Mouse (Mus musculus) layer of hippocampus, adult 9-11 months (tissue): ENCODE results near the gene Dnajb2.

Source experiments
- DNase-seq: peaks from one replicate; pipeline ENCODE4 v3.0.0; 2022

The Dnajb2 gene

DNA sequence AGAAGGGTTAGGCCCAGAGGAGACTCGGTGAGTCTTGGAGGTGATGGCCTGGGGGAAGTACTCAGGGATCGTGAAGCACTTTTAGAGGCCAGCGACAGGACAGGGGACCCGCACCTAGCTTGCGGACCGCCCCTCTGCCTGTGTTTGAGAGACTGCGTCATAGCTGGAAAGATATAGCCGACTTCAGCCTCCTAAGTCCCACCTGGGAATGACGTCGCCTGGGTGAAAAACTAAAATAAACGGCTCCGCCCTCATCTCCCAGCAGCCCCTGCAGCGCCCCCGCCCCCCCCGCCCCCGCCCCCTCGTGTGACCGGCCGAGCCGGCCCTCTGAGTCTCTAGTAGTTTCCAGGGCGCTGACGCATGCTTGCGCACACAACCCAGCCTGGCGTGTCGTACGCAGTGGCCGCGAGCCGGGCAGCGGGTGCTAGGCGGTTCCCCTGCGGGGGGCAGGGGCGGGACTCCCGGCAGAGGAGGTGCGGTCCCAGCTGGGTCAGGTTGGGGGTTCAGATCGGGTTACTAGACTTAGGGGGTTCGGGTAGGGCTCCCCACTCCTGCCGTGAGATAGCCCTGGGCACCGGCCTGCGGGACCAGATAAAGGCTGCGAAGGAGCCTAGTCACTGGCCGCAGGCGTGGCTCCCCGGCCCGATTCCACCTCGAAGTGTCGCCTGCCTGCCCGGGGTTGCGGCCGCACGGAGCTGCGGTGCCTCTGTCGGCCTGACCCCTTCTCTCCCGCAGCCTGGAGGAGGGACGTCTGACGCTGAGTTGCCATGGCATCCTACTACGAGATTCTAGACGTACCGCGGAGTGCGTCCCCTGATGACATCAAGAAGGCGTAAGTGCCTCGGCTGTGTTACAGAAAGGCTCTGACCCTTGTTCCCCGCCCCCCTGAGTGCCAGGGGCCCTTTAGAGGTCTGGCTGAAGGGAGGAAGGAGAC is at the start of gene Dnajb2:
TSS of gene Dnajb2 (plus strand) at position 290 of the 934 bp plus-strand sequence.
- DNase-seq = peak; percentile 91

DNA sequence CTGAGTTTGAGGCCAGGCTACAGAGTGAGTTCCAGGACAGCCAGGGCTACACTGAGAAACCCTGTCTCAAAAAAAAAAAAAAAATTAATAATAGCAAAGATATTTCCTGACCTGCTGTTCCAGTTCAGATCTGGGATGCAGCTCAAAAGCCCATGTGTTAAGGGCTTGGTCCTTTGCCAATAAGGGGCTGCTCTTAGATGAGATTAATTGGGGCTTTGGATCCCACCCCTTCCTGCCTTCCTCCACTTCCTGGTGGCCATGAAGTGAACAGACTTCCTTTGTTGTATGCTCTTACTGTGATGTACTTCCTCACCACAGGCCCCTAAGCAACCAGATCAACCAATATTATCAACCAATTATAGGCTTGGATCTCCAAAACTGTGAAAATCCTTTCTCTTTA is 49.1 kb upstream of the Dnajb2 start:
- no peak for DNase-seq

DNA sequence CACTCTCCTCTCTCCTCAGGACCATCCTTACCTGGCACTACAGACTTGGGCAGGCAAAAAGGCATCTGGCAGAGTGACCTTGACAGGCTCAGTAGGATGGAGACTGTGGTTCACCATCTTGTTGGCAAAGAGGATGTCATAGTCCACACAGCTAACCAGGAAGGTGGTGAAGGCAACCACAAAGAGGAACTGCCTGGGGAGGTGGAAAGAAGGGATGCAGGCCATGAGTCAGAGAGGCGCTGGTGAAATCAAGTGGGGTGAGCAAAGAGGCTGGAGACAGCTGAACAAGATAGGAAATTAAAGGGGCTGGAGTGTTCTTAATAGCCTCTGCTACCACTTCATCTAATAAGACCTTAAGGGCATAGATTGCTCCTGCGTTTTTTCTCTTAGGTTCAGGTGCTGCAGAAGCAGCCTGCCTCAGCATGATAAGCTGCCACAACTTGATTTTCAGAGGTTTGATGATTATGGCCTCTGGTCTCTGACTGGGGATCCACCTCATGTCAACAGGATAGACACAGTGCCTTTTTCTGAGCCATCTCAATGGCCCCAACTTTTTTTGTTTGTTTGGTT is 48.2 kb upstream of the Dnajb2 start:
- DNase-seq = no peak

DNA sequence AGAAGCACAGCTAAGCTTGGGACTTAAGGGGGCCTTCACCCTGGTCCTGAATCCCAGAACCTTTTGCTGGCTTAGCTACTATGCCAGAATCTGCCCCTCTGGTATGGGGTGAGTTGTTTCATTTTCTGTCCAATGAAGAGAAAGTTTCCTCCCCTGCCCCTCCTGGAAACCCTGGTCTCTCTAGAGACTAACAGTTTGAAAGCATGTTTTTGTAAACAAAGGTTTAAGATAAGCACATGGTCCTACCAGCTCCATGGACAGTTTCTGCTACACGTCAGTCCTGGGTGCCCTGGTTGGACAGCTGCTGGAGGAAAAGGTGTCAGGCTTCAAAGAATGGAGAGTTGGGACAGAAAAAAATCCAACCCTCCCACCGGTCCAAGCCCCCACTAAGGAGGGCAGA is 45.6 kb upstream of the Dnajb2 start:
- no peak for DNase-seq

DNA sequence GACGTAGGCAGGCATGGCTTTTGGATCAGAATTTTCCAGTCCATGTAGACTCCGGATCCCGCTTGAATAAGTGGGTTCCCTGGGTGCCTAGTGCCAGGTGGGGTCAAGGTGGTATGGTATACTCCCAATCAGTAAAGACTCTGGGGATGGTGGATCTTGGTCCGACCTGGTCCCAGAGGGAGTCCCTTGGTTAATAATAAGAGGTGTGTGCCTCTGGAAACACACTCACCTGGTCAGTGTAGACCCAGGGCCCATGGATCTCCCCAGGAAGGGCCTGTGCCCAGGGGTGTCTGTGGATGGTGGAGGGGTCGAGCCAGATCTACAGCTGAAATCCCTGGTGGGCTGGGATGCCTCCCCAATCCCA is 45.0 kb upstream of the Dnajb2 start:
- DNase-seq = no peak

DNA sequence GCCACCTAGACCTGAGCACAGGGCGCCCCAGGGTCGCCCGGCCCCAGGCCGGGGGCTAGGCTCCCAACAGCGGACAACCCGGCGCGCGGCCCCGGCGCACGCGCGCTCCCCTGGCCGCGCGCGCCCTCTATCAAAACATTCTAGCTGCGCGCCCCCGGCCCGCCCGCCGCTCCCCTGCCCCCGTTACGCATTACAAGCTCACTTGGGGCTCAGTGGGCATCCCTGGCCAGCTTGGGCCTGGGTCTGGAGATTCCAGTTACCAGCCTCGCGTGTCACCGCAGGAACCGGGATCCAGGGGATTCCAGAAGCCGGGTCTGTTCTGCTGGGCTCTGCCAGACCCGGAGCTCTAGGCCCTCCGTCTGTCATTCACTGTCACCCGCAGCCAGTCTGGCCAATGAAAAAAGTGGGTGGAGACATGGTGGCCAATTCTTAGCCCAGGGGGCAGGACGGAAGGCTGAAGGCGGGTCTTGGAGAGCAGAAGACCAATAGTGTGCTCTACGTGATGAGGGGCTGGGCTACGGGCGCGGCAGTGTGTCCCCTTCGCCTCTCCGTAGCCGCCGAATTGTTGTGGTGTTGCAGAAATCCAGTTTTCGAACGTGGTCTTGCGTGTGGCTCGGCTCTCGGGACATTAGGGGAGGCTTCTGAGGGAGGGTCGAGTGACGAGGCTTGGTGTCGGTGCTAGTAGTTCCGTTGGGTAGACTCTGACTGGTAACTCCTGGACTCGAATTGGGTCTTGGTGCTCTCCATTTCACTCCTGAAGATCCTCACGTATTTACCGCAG is 44.4 kb upstream of the Dnajb2 start, which contains the start of the genes Ankzf1 and Atg9a:
TSS of gene Ankzf1 (plus strand) at position 530 of the 781 bp plus-strand sequence.
TSS of gene Atg9a (minus strand) at position 575 of the 781 bp plus-strand sequence.
- DNase-seq = peak; percentile 99

DNA sequence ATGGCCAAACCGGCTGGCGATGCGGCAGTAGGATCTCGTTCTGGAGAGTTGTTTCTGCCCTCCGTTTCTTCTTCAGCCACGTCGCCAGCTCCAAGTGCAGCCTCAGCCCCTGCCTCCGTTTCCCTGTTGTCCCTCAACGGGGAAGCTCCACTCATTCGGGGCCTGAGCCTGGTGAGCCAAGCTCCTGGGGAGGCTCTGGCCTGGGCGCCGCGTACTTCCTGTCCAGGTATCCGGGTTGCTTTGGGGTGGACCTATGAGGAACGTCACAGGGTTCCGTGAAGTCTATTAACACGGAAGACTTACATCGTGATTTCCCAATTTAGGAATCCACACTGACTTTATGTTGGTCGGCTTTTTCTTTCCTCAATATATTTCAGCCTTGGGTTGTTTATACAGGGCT is 43.8 kb upstream of the Dnajb2 start:
- DNase-seq = peak; percentile 60

DNA sequence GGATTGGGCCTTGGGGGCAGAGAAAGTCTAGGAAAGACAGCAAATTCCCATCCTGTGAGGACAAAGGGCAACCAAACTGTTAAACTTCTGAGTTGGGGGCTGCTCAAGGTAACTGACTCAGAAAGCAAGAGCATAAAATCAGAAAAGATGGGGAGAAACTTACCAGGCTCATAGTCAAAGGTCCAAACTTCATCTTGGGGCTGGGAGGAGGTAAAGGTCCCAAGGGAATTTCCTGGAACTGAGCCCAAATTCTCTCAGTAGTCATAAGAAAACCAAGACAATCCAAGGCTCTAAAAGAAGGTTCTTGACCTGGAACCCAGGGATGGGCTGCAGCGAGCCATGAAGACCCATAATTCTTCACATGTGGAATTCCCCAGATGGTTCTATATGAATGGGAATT is 35.0 kb upstream of the Dnajb2 start:
- no peak for DNase-seq

DNA sequence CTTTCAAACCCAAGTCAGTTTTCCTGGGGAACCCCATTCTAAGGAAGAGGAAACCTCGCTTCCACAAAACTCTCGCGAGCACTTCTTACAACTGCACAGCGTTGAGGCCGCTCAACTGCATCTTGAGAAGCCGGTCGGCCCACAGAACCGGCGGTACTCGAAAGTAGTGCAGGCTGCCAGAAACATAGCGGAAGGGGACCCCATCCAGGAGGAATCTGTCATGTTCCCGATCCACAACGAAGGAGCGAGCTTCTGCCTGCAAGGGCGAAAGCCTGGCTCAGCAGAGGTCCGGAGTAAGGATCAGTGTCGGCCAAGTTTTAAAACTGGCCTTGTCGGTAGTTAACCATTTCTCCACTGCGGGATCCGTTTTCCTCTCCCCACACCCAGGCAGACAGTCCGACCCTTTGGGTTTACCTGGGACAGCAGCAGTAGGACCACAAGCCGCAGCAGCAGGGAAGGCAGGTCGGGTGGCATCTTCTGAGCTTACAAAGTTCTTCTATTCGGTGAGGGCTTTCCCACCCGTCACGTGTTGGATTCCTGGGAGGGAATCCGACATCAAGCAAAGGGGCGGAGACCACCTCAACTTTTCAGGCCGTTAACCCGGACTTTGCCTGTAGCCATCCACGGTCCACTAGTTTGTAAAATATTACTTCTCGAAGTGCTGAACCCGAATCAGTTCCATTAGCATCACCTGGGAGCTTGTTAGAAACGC is 27.1 kb upstream of the Dnajb2 start:
- no peak for DNase-seq

DNA sequence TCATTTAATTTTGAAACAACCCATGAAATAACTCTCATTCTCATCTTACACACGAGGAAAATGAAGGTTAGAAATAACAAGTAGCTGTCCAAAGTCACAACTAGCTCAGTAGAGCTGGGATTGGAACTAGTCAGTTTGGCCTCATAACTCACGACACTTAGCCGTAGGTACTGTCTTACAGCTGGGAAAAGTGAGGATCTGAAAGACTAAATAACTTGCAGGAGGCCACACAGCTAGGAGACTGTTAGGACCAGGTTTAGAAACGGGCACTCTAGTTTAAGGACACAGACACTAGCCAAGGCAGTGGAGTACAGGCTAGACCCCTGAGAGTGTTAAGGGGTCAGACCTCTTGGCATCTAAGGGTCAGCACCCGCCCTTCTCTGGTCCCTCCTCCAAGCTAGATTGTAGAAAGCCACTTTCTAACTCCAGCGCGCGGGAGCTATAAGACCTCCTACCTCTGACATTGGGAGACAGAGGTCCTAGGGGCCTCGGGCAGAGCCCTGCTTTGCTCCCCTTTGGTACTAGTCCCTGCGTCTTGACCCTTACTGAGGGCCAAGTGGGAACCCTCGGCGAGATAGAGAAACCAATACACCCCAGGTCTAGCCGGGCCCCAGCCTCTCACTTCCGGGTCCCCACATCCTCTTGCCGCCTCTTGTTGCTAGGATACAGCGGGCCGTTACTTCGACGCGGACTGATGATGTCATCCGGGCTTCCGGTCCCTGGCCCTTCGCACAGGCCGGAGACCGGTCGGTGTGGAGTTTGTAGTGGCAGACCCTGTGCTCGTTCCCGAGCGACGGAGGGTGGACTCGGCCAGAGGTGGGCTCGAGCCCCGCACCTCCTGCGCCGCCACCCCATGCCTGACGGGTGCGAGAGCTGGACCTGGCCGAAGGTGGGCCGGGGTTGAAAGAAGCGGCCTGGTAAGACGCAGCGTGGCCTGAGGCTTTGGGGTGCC is 25.8 kb upstream of the Dnajb2 start, which contains the start of the genes Glb1l and Stk16:
TSS of gene Glb1l (minus strand) at position 678 of the 952 bp plus-strand sequence.
TSS of gene Stk16 (plus strand) at position 703 of the 952 bp plus-strand sequence.
- peak; percentile 96 for DNase-seq

DNA sequence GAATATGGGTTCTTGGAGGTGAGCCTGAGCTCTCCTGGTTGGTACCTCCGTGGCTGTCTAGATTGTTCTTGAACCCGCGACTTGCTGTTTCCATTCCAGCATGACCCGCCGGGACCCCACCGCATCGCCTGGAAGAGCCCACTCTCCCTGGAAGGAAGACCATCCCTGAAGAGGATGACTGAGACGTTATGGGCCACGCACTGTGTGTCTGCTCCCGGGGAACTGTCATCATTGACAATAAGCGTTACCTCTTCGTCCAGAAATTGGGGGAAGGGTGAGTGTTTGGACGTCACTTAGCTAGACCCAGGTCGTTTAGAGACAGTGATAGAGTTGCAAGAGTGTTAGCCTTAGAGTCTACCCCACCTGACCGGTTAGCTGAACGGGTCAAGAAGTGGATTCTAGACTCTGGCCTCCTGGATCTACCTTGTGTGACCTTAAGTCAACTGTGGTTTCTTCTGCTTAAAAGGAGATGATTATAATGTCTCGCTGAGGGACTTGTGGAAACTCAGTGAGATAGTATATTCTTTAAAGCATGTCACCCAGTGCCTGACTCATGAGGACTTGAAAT is 25.0 kb upstream of the Dnajb2 start:
- DNase-seq = no peak

DNA sequence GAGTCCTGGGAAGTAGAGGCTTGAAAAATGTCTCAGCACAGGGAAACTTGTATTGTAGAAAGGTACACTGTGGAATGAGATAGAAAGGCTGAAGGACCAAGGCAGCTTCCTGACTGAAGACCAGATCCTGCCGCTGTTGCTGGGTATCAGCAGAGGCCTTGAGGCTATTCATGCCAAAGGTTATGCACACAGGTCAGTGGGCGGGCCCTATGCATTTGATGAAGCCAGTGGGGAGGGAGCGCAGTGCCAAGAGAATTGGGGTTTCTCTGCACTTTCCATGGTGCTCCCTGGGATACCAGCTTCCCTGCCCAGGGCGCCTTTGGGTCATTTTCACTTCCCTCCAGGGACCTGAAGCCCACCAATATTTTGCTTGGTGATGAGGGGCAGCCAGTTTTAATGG is 23.7 kb upstream of the Dnajb2 start:
- DNase-seq = no peak

DNA sequence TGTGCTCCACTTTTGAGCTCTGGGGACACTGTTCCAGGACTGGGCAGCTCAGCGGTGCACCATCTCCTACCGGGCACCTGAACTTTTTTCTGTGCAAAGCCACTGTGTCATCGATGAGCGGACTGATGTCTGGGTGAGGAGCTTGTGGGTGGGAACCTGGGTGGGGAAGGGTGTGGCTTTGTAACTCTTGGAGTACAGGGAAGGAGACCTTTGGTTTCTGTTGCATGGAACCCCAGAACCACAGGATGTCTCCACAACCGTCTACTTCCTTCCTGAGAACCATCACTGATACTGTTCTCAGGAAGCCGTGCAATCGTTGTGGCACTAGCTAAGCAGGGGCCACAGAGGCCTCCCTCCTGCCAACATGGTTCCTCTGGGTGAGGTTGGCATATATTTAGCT is 23.1 kb upstream of the Dnajb2 start:
- no peak for DNase-seq

DNA sequence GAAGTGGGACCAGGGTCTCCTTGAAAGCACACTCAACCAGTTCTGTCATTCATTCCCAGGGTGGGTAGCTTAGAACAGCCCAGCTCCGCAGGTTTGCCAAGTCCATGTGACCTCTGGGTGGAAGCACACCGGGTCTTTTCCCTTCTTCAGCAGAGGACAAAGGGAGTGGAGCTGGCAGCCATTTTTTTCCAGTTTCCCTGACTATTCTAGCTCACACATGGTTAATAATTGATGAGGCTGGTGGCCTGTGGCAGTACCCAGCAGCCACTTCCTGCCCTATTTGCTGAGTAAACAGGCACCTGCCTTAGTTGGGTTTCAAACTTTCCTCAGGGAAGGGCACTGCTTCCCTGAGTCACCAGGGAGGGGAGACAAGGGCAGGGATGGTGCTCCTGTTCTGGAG is 21.8 kb upstream of the Dnajb2 start:
- no peak for DNase-seq

DNA sequence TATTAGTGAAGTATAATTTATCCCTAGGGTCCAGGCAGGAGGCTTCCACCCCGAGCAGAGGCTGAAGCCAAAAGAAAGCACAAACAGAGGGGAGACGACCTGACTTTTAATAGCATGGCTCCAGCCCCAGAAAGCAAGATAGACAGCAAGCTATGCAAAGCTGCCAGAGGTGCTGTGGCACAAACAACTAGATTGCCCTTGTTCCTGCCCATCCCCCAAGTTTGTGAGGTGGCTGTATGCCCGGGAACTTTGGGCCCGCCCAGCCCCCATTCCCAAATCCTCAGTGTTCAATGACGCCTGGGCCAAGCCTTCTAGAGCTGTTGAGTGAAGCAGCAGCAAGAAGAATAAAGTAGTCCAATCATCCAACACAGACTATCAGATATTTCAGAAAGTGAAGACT is 21.3 kb upstream of the Dnajb2 start:
- DNase-seq = no peak

DNA sequence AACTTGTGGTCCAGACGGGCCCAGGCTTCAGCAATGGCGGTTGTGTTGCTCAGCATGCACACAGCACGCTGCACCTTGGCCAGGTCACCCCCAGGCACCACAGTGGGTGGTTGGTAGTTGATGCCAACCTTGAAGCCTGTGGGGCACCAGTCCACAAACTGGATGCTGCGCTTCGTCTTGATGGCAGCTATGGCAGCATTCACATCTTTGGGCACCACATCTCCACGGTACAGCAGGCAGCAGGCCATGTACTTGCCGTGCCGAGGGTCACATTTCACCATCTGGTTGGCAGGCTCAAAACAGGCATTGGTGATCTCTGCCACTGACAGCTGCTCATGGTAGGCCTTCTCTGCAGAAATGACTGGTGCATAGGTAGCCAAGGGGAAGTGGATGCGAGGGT is 20.4 kb upstream of the Dnajb2 start:
- DNase-seq = no peak

DNA sequence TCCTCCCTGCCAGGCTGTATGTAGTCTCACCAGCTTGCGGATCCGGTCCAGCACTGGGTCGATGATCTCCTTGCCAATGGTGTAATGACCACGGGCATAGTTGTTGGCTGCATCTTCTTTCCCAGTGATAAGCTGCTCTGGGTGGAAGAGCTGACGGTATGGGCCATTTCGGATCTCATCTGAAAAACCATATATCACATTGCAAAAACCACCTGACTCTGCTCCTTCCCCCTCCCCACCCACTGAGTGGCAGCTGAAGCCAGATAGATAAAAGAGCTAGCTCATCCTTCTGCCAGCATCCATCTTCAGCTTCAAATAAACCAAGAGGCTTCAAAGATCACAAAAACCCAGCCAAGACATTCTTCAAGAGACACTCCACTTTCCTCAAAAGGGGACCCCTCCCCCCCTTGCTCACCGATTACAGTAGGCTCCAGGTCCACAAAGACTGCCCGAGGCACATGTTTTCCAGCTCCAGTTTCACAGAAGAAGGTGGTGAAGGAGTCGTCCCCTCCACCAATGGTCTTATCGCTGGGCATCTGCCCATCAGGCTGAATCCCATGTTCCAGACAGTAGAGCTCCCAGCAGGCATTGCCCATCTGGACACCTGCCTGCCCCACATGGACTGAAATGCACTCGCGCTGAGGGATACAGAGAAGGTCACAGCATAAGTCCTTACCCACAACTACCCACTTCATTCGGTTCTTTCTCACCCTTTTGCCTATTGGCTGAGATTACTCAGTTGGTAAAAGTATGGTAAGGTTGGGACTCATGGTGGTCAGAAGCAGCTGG is 19.2 kb upstream of the Dnajb2 start:
- DNase-seq = no peak

DNA sequence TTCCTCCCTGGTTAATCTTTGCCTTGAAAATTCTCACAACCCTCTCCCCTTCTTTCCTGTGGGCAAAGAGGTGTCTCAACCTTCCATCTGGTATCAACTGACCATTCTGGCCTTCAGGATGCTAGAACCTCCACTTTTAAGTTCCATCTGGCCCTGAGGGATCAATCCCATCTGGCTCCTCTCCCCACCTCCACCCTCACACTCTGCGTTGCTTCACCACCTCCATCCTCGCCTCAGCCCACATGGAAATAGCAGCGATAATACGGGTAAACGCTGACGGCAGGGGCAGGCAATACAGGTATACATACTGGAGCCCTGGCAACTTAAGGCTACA is 18.3 kb upstream of the Dnajb2 start:
- DNase-seq = no peak

DNA sequence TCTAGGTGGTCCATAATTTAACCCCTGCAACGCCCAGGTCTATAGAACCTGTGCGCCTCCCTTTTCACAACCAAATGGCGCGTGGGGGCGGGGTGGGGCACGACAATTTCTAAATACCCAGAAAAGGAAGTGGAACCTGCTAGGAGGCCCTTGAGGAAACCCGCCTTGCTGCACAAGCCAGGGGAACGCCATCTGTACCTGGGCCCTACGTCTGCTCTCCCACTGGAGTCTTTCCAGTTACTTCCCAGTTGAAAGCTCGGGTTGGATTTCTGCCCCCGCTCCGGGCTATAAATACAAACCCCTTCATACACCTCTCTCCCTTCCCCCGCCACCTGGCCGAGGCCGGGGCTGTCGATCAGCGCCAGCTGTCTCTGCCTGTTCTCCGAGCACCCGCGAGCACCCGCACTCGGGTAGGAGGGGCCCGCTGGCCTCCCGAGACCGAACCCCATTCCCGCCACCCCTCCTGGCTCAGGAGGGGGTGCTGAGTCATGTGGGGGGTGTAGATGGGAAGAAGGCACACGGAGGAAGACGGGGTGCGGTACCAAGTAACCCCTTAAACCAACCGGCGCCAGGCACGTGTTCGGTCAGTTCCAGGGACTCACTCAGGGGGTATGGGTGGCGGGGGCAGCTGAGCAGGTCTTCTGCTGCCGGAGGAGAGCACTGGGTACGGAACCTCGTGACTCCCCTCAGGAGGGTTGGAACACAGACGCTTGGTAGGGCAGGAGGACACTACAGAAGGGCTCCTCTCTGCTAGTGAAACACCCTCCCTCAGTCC is 17.8 kb upstream of the Dnajb2 start:
- DNase-seq = peak; percentile 82

DNA sequence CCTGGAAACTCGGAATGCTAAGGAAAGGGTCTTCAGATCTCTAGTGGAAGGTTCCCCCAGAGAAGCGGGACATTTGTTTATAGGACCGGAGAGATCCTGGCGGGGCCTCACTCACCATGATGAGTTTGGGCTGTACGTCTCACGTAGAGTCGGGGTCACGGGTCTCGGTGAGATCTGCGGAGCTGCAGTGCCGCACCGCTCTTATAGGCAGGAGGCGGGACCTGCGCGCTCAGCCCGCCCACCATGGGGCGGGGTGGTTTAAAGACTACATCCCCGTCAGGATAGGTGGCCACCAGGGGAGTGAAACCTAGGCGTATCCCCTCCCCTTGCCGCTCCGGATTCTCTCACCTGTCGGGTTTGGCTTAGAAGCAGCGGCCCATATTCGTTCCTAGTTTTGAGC is 17.1 kb upstream of the Dnajb2 start:
- DNase-seq = peak; percentile 92
